Mouse (Mus musculus) liver (tissue): Measurements from ENCODE around the gene Atp2b4.
A peak's percentile ranks its signal among the peaks of the same experiment; 100 is the strongest.
"Not testable (repeated sequence)": the region's sequence is repeated elsewhere in the genome, so short reads cannot be mapped to it uniquely, and the experiment has no call there.

Source experiments
- DNase-seq: peaks from one replicate; pipeline ENCODE4 v3.0.0-alpha.2; 2020; ENCODE audit warnings: mixed read lengths

Gene Atp2b4

DNA sequence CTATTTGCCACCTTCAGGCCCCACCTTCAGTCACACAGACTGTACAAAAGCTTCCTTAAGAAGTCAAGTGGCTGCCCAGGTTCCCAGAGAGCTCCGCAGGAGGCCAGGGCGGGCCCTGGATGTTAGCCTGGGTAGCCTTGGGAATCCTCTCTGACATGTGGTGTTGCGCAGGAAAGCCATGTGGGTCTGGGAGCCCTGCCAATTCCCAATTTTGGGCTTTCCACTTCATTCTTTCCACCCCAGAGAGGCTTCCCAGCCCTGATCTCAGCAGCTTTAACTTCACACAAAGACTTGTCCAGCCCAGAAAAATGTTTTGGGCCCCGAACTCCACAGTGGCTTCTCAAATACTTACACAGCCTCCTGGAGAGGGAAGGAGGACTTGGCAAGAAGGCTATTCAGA lies 56.2 kb downstream of the Atp2b4 start:
- DNase-seq = peak; percentile 30

DNA sequence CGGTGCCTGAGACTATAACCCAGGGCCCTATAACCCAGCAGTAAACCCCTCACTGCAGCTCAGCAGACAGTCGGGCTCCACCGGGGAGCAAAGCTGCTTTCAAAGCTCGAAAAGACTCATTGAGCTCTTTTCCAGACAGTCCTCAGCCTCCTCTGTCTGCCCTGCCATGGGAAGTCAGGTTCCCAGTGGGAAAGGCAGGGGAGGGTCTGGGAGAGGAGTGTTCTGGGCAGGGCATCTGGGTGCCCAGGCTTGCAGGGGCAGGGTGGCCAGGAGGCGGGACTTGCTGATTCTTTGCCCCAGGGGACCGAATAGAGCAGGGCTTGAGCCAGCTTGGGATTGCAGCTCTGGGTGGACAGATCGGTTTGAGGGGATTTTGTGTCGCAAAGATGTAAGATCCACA lies 58.3 kb downstream of the Atp2b4 start:
- DNase-seq = no peak

DNA sequence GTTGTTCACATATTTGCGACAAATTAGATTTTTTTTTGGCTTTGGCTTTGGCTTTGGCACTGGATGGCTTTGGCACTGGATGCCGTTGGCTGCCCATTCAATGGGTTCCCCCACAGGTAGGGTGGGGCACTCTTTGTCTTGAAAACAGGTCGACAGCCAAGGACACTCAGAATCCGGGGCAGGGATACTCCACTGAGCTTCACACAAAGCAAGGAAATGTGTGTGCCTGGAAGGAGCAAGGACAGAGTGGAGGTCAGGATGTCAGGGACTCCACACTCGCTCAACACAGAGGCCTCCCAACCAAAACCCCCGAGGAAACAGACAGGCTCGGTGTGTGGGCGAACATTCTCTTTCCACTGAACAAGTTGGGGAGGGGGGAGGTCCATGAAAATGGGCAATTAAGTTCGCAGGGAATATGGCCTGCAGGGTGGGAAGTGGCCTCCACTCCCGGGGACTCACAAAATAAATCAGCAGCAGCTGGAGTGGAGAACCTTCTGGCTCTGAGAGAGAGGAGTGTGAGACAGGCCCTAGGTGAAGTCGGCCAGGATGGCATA lies 58.9 kb downstream of the Atp2b4 start:
- DNase-seq = no peak

DNA sequence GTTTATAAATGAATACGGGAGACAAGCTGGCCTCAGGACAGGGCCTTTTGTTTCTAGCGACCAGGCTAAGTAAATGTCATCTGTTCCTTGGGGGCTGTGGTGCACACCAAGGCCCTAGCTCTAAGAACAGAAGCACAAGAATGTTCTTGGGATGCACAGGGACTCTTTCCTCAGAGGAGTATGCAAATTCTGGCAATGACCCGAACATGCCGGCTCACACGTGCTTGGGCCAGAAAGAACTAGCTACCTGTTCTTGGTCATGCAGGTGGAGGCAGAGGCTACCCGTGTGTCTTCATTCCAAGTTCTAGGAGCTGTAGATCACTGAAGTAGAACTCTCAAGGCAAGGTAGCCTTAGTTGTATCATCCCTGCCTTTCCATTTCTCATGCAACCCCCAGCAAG lies 59.7 kb downstream of the Atp2b4 start:
- no peak for DNase-seq

DNA sequence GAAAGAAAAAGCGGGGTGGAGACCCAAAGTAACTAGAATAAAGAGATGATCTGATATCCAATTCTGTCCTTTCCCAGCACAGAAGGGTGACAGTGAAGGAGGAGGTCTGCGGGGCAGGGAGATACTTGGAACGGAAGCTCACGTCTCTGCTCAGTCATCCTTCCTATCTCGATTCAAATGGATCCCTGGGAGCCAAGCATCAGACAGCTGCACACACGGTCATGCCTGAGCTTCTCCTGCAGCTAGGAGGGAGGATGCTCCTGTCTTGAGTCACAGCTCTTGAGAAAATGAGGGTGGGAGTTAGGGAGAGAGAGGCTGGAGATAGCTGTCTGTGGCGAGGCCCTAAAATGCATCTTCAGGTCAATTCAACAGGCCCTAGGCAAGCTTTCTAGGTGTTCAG lies 64.2 kb downstream of the Atp2b4 start:
- DNase-seq = no peak

DNA sequence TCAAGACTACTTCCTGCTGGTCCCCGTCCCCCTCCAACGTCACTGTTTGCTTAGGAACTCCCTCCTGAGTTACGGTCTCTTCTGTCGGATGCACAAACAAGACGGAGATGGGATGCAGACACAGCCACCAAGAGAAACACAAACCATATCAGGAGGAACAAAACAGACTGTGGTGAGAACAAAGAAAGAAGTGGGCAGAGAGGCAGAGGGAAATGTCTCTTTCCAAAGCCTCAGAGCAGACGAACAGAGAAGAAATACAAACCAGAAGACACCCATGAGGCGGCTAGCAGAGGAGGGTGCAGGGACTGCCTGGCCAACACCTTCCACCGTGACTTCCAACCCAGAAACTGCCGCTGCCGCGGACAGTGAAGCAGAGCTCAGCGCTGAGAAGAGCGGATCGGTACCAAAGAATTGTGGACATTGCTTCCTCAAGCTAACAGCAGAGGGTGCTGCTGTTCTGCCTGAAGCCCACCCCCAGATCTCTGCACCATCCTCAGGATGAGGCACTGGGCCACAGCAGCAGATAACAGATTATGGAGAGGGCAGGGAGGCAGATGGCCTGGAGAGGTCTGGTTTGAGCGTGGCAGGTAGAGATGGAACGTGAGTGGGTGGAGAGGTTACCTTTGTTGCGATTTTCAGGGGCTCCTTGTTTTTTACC lies 64.7 kb downstream of the Atp2b4 start:
- DNase-seq = peak; percentile 61

DNA sequence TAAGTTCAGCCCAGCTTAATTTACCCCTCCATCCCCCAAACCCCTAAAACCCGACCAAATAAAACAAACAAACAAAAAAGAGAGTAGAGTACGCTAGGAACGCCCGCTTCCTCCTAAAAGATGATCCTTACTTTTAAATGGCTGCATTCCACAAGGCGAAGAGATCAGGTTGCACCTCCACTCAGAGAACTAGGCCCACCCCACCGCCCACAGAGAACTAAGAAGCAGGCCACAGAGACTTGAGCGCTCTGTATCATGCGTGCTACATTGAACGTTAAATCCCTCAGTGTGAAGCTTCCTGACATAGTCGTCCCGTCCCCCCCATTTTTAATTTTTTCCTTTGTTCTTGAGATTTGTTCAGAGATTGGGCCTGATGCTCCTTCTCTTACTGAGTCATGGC lies 68.0 kb downstream of the Atp2b4 start:
- DNase-seq = no peak

DNA sequence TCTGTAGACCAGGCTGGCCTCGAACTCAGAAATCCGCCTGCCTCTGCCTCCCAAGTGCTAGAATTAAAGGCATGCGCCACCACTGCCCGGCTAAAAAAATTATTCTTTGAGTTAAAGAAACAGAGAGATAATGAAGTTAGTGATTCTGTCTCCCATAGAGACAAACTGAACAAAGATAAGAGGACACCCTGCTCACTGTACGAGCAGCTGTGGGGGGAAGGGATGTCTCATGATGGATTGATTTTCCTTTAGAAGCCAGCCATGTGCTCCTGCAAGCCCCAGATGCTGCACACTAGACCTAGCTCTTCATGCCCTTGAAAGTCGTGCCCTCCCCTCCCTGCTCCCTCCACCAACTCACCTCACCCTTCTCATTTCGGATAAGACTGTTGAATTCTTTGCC lies 72.5 kb downstream of the Atp2b4 start:
- no peak for DNase-seq

DNA sequence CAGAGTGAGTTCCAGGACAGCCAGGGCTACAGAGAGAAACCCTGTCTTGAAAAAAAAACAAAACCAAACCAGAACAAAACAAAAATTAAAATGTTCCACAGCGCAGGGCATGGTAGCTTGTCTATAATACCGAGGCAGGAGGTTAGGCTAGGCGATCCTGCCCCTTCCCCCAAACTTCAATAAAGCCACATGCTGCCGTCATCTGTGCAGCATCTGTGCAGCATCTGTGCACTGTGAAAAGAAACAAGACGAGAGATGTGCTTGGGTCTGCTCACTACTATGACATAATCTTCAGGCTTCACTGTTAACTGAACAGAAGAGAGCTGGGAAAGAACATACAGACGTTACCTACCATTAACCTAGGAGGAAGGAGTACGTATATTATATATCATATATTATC lies 80.5 kb downstream of the Atp2b4 start:
- no peak for DNase-seq

DNA sequence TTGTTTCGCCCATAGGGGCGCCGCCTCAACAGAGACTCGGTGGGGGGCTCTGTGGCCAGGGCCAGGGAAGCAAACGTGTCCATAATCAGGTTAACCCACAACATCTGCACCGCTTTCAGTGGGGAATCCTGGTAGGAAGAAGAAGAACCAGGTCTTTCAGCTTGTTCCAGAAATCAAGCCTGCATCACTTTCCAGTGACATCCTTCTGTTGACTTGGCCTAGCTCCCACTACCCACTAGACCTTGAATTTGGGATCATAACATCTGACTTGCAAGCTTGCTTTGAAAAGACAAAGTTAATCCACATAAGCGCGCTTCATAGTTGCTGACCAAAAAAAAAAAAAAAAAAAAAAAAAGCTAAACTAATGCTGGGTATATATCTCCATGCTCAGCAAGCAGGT lies 82.1 kb downstream of the Atp2b4 start:
- no peak for DNase-seq

DNA sequence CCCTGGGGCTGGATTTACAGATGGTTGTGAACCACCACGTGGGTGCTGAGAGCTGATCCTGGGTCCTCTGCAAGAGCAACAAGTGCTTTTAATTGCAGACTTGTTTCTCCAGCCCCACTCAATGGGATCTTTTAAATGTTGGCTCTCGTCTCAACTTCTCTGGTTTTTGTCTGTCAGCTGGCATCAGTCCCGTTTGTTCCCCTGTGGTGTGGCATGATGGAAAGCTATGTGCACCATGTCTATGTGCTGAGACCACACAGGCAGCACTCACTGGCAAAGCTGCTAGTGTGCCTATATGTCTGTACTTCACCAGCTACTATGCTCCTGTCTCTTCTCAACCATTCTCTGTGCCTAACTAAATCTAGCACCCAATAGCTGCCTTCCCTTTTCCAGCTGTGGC lies 82.5 kb downstream of the Atp2b4 start:
- no peak for DNase-seq

DNA sequence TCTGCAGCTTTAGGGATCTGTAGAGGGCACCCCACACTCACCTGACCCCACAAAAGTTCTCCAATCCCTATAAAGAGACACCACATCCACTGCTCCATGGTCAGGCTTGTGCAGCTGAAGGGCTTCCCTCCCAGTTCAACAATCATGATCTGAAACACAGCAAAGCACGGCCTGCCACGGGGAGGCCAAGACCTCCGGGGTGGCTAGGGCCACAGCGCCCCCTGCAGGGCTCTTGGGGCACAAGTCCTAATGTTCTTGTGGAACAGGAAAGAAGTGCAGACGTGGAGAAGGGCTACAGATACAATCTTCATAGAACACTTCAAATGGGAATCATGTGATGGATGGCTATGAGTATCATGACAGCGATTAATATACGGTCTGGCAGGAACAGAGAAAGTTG lies 84.4 kb downstream of the Atp2b4 start:
- DNase-seq = peak; percentile 71

DNA sequence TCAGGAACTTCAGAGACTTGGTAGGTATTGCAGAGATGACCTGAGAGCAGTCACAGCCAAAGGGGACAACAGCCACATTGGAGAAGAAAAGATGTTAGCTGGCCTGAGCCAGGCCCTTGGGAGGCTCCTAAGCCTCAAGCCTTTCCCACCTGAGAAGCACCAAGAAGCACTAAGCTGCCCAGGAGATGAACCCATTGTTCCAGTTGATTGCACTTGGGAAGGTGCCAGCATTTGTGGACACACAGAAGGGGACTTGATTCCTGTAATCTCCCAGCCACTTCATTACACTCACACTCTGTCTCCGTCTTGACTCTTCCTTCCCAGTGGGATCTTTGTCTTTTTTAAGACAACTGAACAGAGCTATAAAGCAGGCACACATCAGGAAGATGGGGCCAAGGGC lies 85.7 kb downstream of the Atp2b4 start:
- no peak for DNase-seq

DNA sequence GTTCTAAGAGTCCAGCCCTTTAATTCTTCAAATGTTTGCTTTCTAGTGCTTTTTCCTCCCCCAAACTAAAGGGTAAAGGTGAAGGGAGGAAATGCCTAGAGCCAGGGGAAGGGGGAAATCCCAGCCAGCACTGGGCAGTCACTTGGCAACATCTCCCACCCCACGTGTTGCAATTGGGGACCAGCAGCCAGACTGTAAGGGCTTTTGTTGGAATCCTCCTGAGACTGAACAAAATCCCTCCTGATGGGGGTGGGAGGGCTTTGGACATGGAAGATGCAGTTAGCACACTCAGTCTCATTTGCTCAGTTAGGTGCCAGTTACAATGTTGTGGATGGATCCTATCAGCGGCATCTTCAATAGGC lies 87.9 kb downstream of the Atp2b4 start:
- no peak for DNase-seq

DNA sequence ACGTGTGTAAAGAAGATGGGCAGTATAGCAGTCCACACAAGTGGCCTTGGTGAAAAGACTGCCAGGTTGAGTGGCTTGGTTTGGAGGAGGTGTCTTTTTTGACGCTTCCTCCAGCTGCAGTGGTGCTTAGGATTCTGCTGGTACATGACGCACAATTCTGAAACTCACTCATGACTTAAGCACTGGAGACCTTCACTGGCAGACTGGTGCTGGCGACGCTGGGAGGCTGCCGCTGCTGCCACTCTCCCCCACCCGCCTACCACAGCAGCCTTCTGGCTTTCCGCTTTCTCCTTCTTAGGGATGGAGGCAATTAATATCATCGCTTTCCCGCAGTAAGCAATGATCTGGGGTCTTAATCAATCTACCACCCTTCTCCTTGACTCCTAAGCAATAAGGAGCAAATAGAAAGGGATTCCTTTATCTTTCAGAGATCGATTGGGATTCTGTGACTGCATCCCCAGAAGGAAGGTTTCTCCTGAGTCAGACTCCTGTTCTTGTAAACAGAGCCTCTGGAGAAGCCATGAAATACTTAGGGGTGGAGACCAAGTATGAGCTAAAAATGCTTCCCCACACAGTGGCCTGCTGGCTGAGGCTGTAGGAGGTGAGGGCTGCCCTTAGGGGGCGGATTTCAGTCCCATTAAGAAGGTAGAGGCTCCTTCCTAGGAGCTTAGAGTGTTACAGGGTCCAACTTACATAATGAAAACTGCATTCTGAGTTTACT lies 88.4 kb downstream of the Atp2b4 start:
- no peak for DNase-seq

DNA sequence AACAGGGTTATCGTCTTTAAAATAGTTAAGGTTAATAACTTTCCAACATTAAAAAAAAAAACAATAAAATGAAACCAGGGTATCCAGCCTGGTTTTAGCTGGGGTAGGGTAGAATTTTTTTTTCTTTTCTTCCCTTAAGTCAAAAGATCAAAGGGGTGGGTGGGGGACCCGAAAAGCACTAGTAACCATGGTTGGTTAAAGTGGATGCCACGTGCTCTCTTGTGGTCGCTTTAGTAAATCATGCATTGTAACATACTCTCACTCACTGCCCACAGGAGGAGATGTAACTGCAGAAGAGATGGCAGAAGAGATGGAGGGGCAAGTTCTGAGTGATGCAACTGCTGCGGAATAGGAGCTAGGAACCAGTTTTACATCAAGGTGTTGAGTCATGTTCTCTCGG lies 89.5 kb downstream of the Atp2b4 start:
- DNase-seq = no peak

DNA sequence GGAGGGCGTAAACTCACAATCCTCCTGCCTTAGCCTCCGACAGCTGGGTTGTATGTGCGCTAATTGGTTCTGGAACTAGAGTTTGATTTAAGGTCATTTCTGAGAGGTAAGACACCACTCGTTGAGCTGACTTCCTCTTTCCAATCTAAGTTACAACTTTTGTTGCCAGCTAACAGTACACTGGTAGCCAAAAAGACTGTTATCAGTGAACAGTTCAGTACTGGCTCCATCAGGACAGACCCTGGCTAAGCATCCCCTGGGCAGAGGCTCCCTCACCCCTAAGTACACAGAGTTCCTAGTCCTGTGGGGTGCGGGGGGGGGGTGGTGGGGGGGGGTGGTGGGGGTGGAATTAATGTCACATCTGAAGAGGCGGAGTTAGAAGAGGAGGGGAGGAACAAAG lies 89.9 kb downstream of the Atp2b4 start:
- DNase-seq = no peak

DNA sequence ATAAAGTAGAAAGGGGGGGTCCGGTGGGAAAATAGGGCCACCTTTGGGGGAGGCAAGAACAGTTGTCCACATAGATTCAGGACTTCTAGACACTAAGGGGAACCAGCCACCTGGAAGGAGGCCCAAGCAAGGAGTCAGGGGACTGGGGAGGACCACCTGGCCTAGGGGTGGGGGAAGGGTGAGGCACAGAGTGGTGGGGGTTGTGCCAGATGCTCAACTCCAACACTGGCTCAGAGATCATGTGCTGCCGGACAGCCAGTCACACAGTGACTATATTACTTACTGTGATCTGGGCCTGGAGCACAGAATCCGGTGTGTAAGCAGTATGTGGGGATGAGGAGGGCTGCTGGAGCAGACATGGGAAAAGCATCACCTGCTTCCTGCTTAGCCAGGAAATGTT lies 91.5 kb downstream of the Atp2b4 start:
- DNase-seq = no peak

DNA sequence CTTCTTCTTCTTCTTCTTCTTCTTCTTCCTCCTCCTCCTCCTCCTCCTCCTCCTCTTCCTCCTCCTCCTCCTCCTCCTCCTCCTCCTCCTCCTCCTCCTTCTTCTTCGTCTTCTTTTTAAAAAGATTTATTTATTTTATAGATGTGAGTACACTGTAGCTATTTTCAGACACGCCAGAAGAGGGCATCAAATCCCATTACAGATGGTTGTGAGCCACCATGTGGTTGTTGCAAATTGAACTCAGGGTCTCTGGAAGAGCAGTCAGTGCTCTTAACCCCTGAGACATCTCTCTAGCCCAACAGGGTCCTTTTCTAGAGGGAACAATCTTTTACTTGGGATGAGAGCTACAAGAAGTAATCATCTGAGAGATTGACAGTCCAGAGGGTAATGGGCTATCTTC lies 99.0 kb downstream of the Atp2b4 start:
- DNase-seq = not testable (repeated sequence)

DNA sequence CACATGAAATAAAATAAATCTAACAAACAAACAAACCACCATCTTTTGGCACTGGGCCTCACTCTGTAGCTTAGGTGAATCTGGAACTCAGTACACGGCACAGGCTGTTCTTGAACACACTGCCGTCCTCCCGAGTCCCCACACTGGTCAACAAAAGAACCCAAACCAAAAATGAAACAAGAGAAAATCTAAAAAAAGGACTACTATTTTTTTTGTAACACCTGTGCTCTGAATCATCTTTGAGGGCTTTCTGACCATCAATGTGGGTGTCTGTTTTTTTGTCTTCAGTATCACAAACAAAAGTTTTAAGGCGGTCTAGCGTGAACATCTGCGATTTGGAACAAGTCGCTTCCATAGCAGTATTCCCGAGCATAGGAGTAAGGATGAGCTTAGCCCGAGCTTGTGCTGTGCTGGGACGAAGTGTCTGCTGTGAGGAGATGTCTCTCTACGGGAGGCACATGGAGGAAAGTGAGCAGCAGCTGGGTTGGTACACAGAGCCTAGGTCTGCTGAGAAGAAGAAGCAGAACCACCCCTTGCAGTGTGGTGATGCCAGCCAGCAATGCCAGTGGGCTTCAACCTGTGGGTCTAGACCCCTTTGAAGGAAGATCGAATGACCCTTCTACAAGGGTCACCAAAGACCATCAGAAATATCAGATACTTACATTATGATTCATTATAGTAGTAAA lies 102.8 kb downstream of the Atp2b4 start:
- no peak for DNase-seq

DNA sequence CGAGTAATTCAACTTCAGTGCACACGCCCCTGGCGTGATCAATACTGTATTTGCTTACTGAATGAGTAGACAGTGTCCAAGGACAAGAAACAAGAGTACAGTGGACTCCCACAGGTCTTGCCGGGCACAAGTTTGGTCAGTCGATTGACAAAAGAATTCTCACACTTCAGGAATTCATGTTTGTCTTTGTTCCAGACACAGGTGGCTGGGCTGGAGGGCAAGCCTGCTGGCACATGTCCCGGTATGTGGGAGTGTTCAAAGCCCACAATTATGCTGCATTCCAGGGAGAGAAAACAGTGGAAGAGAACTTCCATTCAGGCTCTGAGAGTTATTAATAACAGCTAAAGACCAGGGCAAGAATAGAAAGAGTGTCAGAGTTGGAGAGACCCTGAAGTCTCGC lies 104.9 kb downstream of the Atp2b4 start:
- DNase-seq = no peak

DNA sequence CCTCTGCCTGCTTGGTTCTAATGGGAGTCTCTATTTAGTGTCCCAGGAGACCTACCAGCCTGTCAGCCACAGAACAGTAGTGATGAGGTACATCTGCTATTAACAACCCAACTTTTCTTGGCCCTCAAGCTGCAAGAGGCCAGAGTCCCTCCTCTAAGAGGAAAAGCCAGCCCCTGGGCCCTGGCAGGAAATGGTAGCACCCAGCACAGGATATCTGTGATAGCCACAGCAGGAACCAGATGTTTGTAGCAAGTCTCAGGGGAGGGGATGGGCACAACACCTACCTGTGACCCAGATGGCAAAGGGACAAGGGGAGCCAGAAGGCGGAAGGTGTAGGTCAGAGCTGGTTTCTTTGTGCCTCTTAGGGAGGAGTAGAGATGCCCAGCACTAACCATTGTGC lies 106.0 kb downstream of the Atp2b4 start:
- no peak for DNase-seq

DNA sequence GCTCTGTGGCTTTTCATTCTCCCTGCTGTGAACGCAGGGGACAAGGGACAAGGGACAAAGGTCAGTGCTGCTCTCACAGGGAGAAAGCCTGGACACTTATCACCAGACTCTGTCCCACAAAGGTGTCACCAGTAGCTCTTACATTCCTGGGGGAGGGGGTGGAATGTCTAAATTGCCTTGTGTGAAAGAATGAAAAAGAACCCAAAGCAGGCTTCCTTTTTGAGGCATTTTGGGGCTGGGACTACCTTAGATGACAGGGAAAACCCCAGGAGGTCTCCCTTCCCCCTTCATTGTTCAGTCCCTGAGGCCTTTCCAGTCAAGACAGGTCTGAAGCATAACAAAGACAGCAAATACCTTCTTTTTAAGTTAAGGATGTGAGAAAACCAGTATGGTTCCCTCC lies 106.5 kb downstream of the Atp2b4 start:
- DNase-seq = no peak

DNA sequence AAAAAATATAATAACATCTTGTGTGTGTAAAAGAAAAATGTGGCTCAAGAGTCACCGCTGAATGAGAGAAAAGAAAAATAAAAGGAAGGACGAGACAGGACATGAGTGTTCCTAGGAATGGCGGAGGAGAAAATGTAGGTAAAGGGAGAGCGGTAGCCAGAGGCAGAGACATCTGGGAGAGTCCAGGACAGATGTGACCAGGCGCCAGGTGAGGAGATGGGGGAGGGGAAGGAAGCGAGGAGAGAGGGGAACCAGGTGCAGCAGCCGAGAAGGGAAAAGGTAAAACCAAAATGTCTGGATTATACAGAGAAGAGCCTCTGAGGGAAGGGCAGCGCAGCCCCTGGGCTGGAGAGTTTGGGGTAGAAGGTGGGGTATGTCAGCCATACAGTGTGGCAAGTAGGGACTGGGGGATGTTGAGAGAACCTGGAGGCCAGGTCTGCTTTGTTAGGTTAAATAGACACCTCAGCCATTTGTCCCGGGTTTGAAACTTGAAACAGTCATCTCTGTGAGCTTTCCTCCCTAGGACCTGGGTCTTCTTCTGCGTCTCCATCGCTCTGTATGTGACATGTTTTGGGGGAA lies 107.2 kb downstream of the Atp2b4 start:
- DNase-seq = no peak
